ENCODE assay signal across 1 mouse cellular context in the genomic region with DNA sequence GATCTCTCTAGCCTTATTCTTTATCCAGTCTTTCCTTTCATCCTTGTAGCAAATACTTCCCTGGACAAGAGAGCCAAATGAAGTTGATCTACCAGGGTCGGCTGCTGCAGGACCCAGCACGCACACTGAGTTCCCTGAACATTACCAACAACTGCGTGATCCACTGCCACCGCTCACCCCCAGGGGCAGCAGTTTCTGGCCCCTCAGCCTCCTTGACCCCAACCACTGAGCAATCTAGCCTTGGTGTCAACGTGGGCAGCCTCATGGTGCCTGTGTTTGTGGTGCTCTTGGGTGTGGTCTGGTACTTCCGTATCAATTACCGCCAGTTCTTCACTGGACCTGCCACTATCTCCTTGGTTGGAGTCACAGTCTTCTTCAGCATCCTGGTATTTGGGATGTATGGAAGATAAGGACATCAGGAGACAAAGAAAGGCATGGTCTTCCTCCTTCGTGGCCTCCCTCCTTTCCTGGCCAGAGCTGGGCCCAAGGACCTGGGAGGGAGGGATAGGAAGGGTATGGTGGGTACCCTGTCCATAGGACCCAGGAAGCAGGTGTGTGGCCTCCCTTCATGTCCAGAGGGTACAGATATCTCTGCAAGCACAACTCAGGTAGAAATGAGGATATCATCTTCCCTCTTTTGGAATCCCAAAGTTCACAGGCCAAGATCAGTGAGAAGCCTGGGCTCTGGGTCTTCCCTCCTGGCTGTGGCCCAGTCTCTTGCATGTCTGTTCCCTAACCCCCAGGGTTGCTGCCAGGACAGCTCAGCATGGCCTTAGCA.
TF ChIP-seq lines count a peak whose summit lies in the region.

No protein-coding gene starts in this region.

TF ChIP-seq in CH12.LX, 34 proteins besides CTCF, POLR2A, EP300 and RAD21:
- peak; percentile 29; the same call in 1 of the 2 replicates for TF ChIP-seq POLR2AphosphoS2 (IDR thresholded peaks at IDR 0.05; ENCODE audit: low read depth, low read length)
- TF ChIP-seq USF1 (IDR thresholded peaks at IDR 0.05; ENCODE audit: low read depth, low read length), result no peak
- TF ChIP-seq UBTF (IDR thresholded peaks at IDR 0.05; ENCODE audit: low read depth, low read length), result no peak
- no peak for TF ChIP-seq JUN (IDR thresholded peaks at IDR 0.05; ENCODE audit: insufficient read depth, low read depth, low read length)
